Mouse (Mus musculus) cerebellum, adult 2 months (tissue): ENCODE measurements around the gene Tlr2.

Experiments
- CTCF ChIP-seq: fragments of 200-500 bp; IDR thresholded peaks from 2 replicates; pipeline ENCODE4 v1.5.1; 2011; ENCODE audit warnings: low read depth, mild to moderate bottlenecking, control low read depth, low read length, moderate library complexity, borderline replicate concordance; ENCODE audit not compliant: insufficient read depth
- POLR2A ChIP-seq: fragments of 200-500 bp; IDR thresholded peaks from 2 replicates; pipeline ENCODE4 v1.6.1; 2011; ENCODE audit warnings: low read length, control low read depth, borderline replicate concordance; ENCODE audit not compliant: insufficient read depth

- TF ChIP-seq CTCF: no peak
- no peak for TF ChIP-seq POLR2A
Measured at GRCm38 (mm10) chr3:83841095-83841850, at the start of gene Tlr2.
